Mouse (Mus musculus) retina, embryonic 14.5 days (tissue): ENCODE data around the gene Tmem123.

Experiments used
- DNase-seq: peaks from one replicate; pipeline ENCODE4 v3.0.0-alpha.2; 2015; ENCODE audit warnings: low spot score

Tmem123 gene

GRCm38 (mm10) chr9:7763614-7764300 is at the start of gene Tmem123:
Gene Tmem123 (plus strand): TSS chr9:7764041.
- DNase-seq, result peak; percentile 99

DNA sequence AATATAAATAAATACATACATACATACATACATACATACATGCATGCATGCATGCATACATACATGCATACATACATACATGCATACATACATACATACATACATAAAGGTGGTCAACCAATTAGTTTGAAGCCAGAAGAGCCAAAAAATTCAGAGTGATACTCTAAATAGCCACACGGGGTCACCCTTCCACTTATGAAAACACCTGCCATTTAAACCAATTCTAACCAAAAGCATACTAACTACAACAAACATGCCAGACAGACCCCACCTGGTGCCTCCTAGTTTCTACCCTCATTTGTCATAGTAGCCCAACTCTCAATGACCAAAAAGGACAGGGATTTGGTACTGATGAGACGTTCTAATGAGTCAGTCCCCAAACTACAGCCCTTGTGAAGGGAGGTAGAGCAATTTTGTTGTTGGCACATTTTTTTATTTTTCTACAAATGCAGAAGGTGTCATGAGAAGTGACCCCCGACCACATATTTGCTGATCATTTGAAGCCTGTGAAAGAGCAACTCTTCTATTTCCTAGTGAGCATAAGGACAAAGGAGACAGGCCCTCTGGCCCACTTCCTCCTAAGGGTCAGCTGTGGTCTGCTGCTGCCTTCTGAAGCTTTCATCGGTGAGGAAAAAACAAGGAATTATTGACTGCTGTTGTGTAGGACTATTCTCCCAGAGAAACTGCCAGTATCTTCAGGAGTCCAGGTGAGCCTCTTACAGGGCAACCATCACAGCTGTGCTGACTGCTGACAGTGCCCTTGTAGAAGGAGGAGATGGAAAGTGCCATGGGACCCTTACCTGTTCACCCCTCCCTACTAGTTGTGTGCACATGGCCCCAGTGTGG is 49.6 kb upstream of the Tmem123 start:
- peak; percentile 81 for DNase-seq

DNA sequence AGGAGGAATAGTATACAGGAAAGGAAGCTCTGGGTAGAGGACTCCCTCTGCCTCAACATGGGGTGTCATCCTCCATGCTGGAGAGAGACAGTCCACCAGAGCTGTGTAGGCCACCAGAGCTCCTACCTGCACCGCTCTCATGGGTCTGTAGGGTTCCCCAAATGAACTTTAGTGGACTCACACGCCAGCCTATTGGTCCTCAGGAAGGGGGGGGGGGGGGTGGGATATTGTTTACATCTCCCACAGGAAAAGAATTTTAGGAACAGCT is 49.0 kb upstream of the Tmem123 start:
- DNase-seq, result no peak

DNA sequence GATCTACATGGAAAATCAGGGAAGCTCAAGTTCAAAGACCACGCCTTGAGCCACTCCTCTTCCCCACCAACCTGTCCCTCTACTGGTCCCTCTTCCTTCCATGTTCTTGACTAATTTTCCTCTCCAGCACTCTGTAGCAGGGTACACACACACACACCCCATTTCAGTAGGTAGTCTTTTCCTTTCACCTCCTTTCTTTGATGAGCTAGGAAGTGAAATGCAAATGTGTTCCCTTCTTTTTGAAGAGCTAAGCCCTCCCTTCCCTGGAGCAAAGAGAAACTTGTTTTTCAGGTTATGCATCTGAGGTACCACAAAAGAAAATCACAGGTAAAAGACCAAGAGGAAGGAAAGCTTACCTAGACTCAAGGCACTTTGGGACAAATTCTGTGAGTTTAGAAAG is 42.3 kb upstream of the Tmem123 start:
- no peak for DNase-seq

DNA sequence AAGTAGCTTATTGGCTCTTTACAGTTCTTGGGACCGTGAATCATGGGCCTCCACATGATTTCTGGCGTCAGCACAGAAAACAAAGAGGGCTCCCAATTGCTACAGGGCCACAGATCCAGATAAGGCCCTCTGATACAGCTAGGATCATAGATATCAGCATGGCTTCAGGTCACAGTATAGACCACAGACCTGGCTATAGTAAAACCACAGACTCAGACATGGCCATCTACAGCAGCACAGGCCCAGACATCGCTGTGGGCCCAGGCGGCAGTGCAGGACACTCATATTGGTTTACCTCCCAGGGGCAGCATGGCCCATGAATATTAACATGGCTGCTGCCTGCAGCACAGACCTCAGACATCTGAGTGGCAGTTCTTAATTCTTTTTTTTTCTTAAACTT is 34.8 kb upstream of the Tmem123 start:
- DNase-seq, result no peak

DNA sequence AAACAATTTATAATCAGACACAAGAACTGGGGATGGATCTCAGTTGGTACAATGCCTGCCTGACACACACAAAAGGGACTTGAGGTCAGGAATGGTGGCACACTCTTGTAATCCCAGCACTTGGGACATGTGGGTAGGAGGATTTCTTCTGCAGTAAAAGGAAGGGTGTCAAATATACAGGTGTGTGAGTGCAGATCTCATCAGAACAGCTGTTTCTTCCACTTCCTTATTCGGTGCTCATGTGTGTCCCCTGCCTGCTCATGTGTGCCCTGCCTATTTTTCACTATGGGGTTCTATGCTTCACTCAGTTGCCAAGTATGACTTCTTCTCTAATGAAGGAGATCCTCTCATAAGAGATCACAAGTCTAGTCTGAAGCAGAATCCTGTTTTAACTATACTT is 21.1 kb upstream of the Tmem123 start:
- DNase-seq, result no peak

- DNase-seq, result no peak
These were observed 19.7 kb upstream of the Tmem123 start for GRCm38 (mm10) chr9:7744156-7744555.

GRCm38 (mm10) chr9:7748881-7749280 is 15.0 kb upstream of the Tmem123 start:
- DNase-seq, result no peak

- DNase-seq, result no peak
These were observed 14.3 kb upstream of the Tmem123 start for GRCm38 (mm10) chr9:7749537-7749936.

- DNase-seq, result no peak
These were observed 7.9 kb upstream of the Tmem123 start for GRCm38 (mm10) chr9:7755889-7756423.

GRCm38 (mm10) chr9:7761906-7762455 is 1.9 kb upstream of the Tmem123 start:
- no peak for DNase-seq

GRCm38 (mm10) chr9:7762741-7763140 is 1.1 kb upstream of the Tmem123 start:
- DNase-seq, result no peak

DNA sequence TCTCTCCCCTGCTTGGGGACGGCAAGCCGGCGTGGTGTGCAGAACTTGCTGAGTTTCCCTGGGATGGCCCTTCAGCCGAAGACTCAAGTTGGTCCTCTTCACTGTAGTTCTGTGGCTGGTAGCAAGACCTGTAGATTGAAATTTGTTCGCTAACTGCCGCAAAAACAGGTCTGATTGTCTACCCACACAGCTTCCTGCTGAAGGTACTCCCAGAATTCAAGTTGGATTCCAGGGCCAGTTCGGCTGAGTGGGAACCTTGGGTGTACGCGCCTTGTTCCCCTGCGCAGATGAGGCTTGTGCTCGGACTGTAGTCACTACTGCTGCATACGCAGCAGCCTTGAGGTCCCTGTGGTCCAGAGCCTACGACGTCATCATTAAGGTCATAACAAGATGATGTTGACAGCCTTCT is 626 bp downstream of the Tmem123 start:
- peak; percentile 62 for DNase-seq

DNA sequence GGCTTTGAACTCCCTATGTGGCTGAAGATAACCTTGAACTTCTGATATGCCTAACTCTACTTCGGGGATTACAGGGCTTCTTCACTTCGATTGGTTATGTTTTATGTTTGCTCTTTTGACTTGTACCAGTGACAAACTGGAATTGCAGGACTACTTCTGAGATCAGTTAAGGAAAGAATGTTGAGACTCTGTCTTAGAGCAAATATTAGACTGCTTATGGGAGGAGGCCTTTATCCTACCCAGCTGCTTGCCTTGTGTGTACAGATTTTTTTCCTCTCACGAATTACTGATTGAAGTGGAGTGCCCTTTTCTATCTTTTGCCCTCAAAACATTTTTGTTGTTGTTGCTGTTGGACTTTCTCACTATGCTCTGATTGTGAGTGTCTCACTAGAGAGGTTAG is 1.4 kb downstream of the Tmem123 start:
- DNase-seq, result no peak

GRCm38 (mm10) chr9:7766582-7766981 is 2.7 kb downstream of the Tmem123 start:
- no peak for DNase-seq

GRCm38 (mm10) chr9:7767526-7767925 is 3.7 kb downstream of the Tmem123 start:
- peak; percentile 44 for DNase-seq

- no peak for DNase-seq
These were observed 5.2 kb downstream of the Tmem123 start for GRCm38 (mm10) chr9:7769081-7769480.

GRCm38 (mm10) chr9:7769491-7769890 is 5.7 kb downstream of the Tmem123 start:
- no peak for DNase-seq

- DNase-seq, result no peak
These were observed 8.5 kb downstream of the Tmem123 start for GRCm38 (mm10) chr9:7772361-7772760.

GRCm38 (mm10) chr9:7772773-7773454 is 9.1 kb downstream of the Tmem123 start:
- DNase-seq, result no peak

GRCm38 (mm10) chr9:7773686-7774085 is 9.8 kb downstream of the Tmem123 start:
- no peak for DNase-seq

- no peak for DNase-seq
These were observed 10.7 kb downstream of the Tmem123 start for GRCm38 (mm10) chr9:7774538-7774937.

DNA sequence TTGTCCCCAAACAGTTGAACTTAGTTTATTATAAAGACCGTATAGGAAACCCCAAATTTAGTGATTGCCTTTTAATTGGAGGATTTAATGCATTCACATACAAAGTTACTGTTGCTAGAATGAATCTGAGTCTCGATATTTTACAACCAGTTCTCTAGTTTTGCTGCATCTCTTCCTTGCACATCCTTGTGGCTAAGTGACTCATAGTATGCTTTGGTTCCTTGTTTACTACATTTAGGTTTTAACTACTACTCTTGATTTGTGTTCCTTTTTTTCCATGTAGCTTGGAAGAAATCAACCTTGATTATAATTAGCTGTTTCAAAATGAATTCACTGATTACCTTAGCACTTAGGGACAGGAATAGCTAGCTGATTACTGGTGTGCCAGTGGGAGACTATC is 11.2 kb downstream of the Tmem123 start:
- no peak for DNase-seq
